Mouse (Mus musculus) limb, embryonic 14.5 days (tissue): ENCODE measurements around the gene Olfr1408. TPM values are rescaled to one million over a fixed set of nuclear protein-coding genes. Genes with fewer than 3 reads are reported as not detected.

Experiments
- ATAC-seq: fragments of 200-750 bp; cut with Nextera tagmentation; 2 replicates; pipeline ENCODE4 v1.8.0; 2017; ENCODE audit warnings: low read depth, moderate number of reproducible peaks, moderate TSS enrichment; ENCODE audit not compliant: low FRiP score
- DNase-seq: peaks from one replicate; pipeline ENCODE4 v3.0.0-alpha.2; 2015; ENCODE audit warnings: low spot score
- H3K27ac ChIP-seq: fragments of 300-500 bp; sonication (generic); replicated peaks from 2 replicates; pipeline ENCODE4 v1.5.1; 2014; ENCODE audit warnings: low read depth, mild to moderate bottlenecking, low read length, moderate library complexity, mixed read lengths
- H3K27me3 ChIP-seq: fragments of 300-500 bp; sonication (generic); 2 replicates; pipeline ENCODE4 v1.6.1; 2014; ENCODE audit warnings: low read length, mixed read lengths; ENCODE audit not compliant: control insufficient read depth, insufficient read depth
- H3K36me3 ChIP-seq: fragments of 300-500 bp; sonication (generic); 2 replicates; pipeline ENCODE4 v1.6.1; 2014; ENCODE audit warnings: mild to moderate bottlenecking, low read length, moderate library complexity, mixed read lengths; ENCODE audit not compliant: control insufficient read depth, insufficient read depth
- H3K4me1 ChIP-seq: fragments of 300-500 bp; sonication (generic); 2 replicates; pipeline ENCODE4 v1.6.1; 2014; ENCODE audit warnings: antibody characterized with exemption, low read length, mixed read lengths; ENCODE audit not compliant: control insufficient read depth, insufficient read depth
- H3K4me2 ChIP-seq: fragments of 300-500 bp; sonication (generic); replicated peaks from 2 replicates; pipeline ENCODE4 v1.6.1; 2014; ENCODE audit warnings: low read depth, mild to moderate bottlenecking, low read length, moderate library complexity; ENCODE audit not compliant: severe bottlenecking
- H3K4me3 ChIP-seq: fragments of 300-500 bp; sonication (generic); replicated peaks from 2 replicates; pipeline ENCODE4 v1.5.1; 2014; ENCODE audit warnings: low read length
- H3K9ac ChIP-seq: fragments of 300-500 bp; sonication (generic); 2 replicates; pipeline ENCODE4 v1.6.1; 2014; ENCODE audit warnings: mild to moderate bottlenecking, low read depth, low read length, moderate library complexity; ENCODE audit not compliant: severe bottlenecking
- H3K9me3 ChIP-seq: fragments of 300-500 bp; sonication (generic); 2 replicates; pipeline ENCODE4 v1.6.1; 2016; ENCODE audit warnings: low read length; ENCODE audit not compliant: control insufficient read depth
- POLR2A ChIP-seq: fragments of 200-500 bp; IDR thresholded peaks from 2 replicates; pipeline ENCODE4 v1.8.0; 2012; ENCODE audit warnings: inconsistent platforms, mild to moderate bottlenecking, moderate library complexity, borderline replicate concordance; ENCODE audit not compliant: insufficient read depth, insufficient read length; ENCODE audit errors: extremely low read depth
- WGBS: fragments of 180-500 bp; shearing (Covaris S2); extraction: QIAGEN DNeasy Blood & Tissue Kit; methylation state at CpG from one replicate; pipeline ENCODE4 v1.1.7; 2014; 5-methylcytosine and 5-hydroxymethylcytosine counted together
- polyA plus RNA-seq, 2 experiments: library from polyadenylated mRNA; depleted of rRNA in 1 of 2; stranded (reverse) in 1 of 2; unstranded in 1 of 2; fragments of >200 nt; fragmentation: Nextera tagmentation in 1 of 2; extraction: Ambion mirVana in 1 of 2; gene quantifications; 2 replicates each; pipeline versions ENCODE4 v1.2.1 to v1.2.3; 2012 to 2014

The Olfr1408 gene
- polyA plus RNA-seq (2012; rRNA removed) (not detected in 2 replicates), polyA plus RNA-seq (2014; fragmentation: Nextera tagmentation; extraction: Ambion mirVana) (not detected in 2 replicates)

- Histone ChIP-seq H3K36me3 (no peaks in the 10 kb centered on the region), H3K4me3 (no peak within 1 kb of the TSS), H3K4me1 (no peaks in the 10 kb centered on the region), H3K9me3 (no peaks in the 10 kb centered on the region), H3K4me2 (no peak within 1 kb of the TSS), H3K9ac (no peak within 1 kb of the TSS), H3K27ac (no peak within 1 kb of the TSS), H3K27me3 (no peaks in the 10 kb centered on the region)
- DNase-seq (no peak), ATAC-seq (no peak)
- 68% methylated on average over 2 of the region's 2 CpGs for WGBS
- no peak for TF ChIP-seq POLR2A
These were observed at the start of gene Olfr1408 for GRCm38 (mm10) chr1:173137274-173137673. Gene Olfr1408, minus strand, starts transcription at chr1:173137374.

GRCm38 (mm10) chr1:173174154-173174842, 37.1 kb upstream of the Olfr1408 start:
- ATAC-seq (no peak), DNase-seq (no peak)
- Histone ChIP-seq H3K36me3 (no peaks in the 10 kb centered on the region), H3K27ac (no peak overlapping the region), H3K4me3 (no peak overlapping the region), H3K9ac (no peak overlapping the region), H3K9me3 (no peaks in the 10 kb centered on the region), H3K4me2 (no peak overlapping the region), H3K4me1 (no peaks in the 10 kb centered on the region), H3K27me3 (no peaks in the 10 kb centered on the region)
- no peak for TF ChIP-seq POLR2A

Other genes with a start within 250 kb of the Olfr1408 start
- not detected in 2 replicates for gene Apcs, start 242.3 kb downstream of the Olfr1408 start, polyA plus RNA-seq (2012; rRNA removed)
- gene Apcs, start 242.3 kb downstream of the Olfr1408 start, polyA plus RNA-seq (2014; fragmentation: Nextera tagmentation; extraction: Ambion mirVana), result not detected in 2 replicates
- gene Olfr16, start 187.0 kb downstream of the Olfr1408 start, polyA plus RNA-seq (2012; rRNA removed), result not detected in 2 replicates
- gene Olfr16, start 187.0 kb downstream of the Olfr1408 start, polyA plus RNA-seq (2014; fragmentation: Nextera tagmentation; extraction: Ambion mirVana), result not detected in 2 replicates
- gene Olfr1406, start 53.3 kb upstream of the Olfr1408 start, polyA plus RNA-seq (2012; rRNA removed), result not detected in 2 replicates
- gene Olfr1406, start 53.3 kb upstream of the Olfr1408 start, polyA plus RNA-seq (2014; fragmentation: Nextera tagmentation; extraction: Ambion mirVana), result not detected in 2 replicates
- not detected in 2 replicates for gene Olfr218, start 60.4 kb upstream of the Olfr1408 start, polyA plus RNA-seq (2012; rRNA removed)
- gene Olfr218, start 60.4 kb upstream of the Olfr1408 start, polyA plus RNA-seq (2014; fragmentation: Nextera tagmentation; extraction: Ambion mirVana), result not detected in 2 replicates
- not detected in 2 replicates for gene Olfr1404, start 75.0 kb upstream of the Olfr1408 start, polyA plus RNA-seq (2012; rRNA removed)
- not detected in 2 replicates for gene Olfr1404, start 75.0 kb upstream of the Olfr1408 start, polyA plus RNA-seq (2014; fragmentation: Nextera tagmentation; extraction: Ambion mirVana)
- 0.09 and 0.13 TPM in 2 replicates for gene Fcer1a, start 89.8 kb upstream of the Olfr1408 start, polyA plus RNA-seq (2012; rRNA removed)
- 0.28 TPM in 1 of 2 replicates, not detected in the other for gene Fcer1a, start 89.8 kb upstream of the Olfr1408 start, polyA plus RNA-seq (2014; fragmentation: Nextera tagmentation; extraction: Ambion mirVana)
- not detected in 2 replicates for gene Olfr418, start 128.6 kb upstream of the Olfr1408 start, polyA plus RNA-seq (2012; rRNA removed)
- not detected in 2 replicates for gene Olfr418, start 128.6 kb upstream of the Olfr1408 start, polyA plus RNA-seq (2014; fragmentation: Nextera tagmentation; extraction: Ambion mirVana)
- not detected in 2 replicates for gene Mptx2, start 140.4 kb upstream of the Olfr1408 start, polyA plus RNA-seq (2012; rRNA removed)
- gene Mptx2, start 140.4 kb upstream of the Olfr1408 start, polyA plus RNA-seq (2014; fragmentation: Nextera tagmentation; extraction: Ambion mirVana), result not detected in 2 replicates
- 2.1 and 2.2 TPM in 2 replicates for gene Ackr1, start 196.4 kb upstream of the Olfr1408 start, polyA plus RNA-seq (2012; rRNA removed)
- gene Ackr1, start 196.4 kb upstream of the Olfr1408 start, polyA plus RNA-seq (2014; fragmentation: Nextera tagmentation; extraction: Ambion mirVana), result 1.1 TPM in 2 replicates
- 1.1 and 1.8 TPM in 2 replicates for gene Aim2, start 213.5 kb upstream of the Olfr1408 start, polyA plus RNA-seq (2012; rRNA removed)
- 0.80 and 1.2 TPM in 2 replicates for gene Aim2, start 213.5 kb upstream of the Olfr1408 start, polyA plus RNA-seq (2014; fragmentation: Nextera tagmentation; extraction: Ambion mirVana)
- 4.7 and 6.1 TPM in 2 replicates for gene Cadm3, start 230.3 kb upstream of the Olfr1408 start, polyA plus RNA-seq (2012; rRNA removed)
- gene Cadm3, start 230.3 kb upstream of the Olfr1408 start, polyA plus RNA-seq (2014; fragmentation: Nextera tagmentation; extraction: Ambion mirVana), result 2.0 and 2.2 TPM in 2 replicates